Comparison of ENCODE assay signal across 29 mouse cellular contexts in genomic region chr6:84305093-84305492, GRCm38 (mm10).
DNase-seq lines count a peak whose midpoint lies in the region; ATAC-seq lines count a peak whose summit lies in the region.
"Had no signal": no experiment of that assay in that cellular context is flagged by ENCODE, and none has a peak within 500 bp of the region (broad histone marks: within the 10 kb centered on the region; RNA-seq: fewer than 3 reads in every experiment).

No protein-coding gene starts in this region.

- no peak overlapping the region for H3K4me3 ChIP-seq in heart, embryonic 12.5 days
- H3K4me3 ChIP-seq in heart, embryonic 15.5 days, result no peak overlapping the region
- H3K4me3 ChIP-seq in midbrain, embryonic 14.5 days (replicated peaks; ENCODE audit: low read depth, low read length), result no peak overlapping the region
- no peak overlapping the region for H3K4me3 ChIP-seq in kidney, embryonic 14.5 days (ENCODE audit: low read length)
- H3K4me3 ChIP-seq: embryonic facial prominence, embryonic 12.5 days; heart, embryonic 13.5 days; limb, embryonic 10.5 days; limb, embryonic 15.5 days; liver, embryonic 13.5 days; megakaryocyte, embryonic 14.5 days; midbrain, embryonic 12.5 days; neural tube, embryonic 13.5 days had no signal

- intact Hi-C loops in heart, postnatal 10 days (cut with DNase I), result no loop called here

- 59% methylated on average over 3 of the region's 3 CpGs for WGBS in heart, embryonic 12.5 days
- WGBS in heart, embryonic 15.5 days, result 60% methylated on average over 3 of the region's 3 CpGs
- WGBS in midbrain, embryonic 14.5 days, result 80% methylated on average over 3 of the region's 3 CpGs
- WGBS in kidney, embryonic 14.5 days, result 94% methylated on average over 3 of the region's 3 CpGs

- no peak for ATAC-seq in heart, embryonic 12.5 days (ENCODE audit: insufficient number of reproducible peaks, low FRiP score)
- no peak; the same call in 1 of the 2 replicates for ATAC-seq in heart, embryonic 15.5 days (replicated peaks; ENCODE audit: insufficient number of reproducible peaks, insufficient read depth, low FRiP score, low read depth)
- no peak for ATAC-seq in midbrain, embryonic 14.5 days (ENCODE audit: low FRiP score, low TSS enrichment)
- no peak for ATAC-seq in kidney, embryonic 14.5 days (ENCODE audit: low FRiP score, low TSS enrichment)
- ATAC-seq: CD4-positive, CD25-positive, alpha-beta regulatory T cell, adult 4 months; forebrain, embryonic 14.5 days; hindbrain, embryonic 16.5 days; lung, postnatal 0 days had no signal

- H3K4me2 ChIP-seq in heart, embryonic 12.5 days, result no peak overlapping the region
- no peak overlapping the region for H3K4me2 ChIP-seq in heart, embryonic 15.5 days
- no peak overlapping the region for H3K4me2 ChIP-seq in midbrain, embryonic 14.5 days (ENCODE audit: low read length)
- no peak overlapping the region for H3K4me2 ChIP-seq in kidney, embryonic 14.5 days (replicated peaks; ENCODE audit: low read depth, low read length)
- H3K4me2 ChIP-seq: embryonic facial prominence, embryonic 12.5 days; heart, embryonic 13.5 days; limb, embryonic 15.5 days; liver, embryonic 13.5 days; midbrain, embryonic 12.5 days; neural tube, embryonic 13.5 days had no signal

- peaks cover 5% of the 10 kb centered on the region; the same call in 1 of the 2 replicates for H3K27me3 ChIP-seq in heart, embryonic 12.5 days (replicated peaks)
- H3K27me3 ChIP-seq in heart, embryonic 15.5 days, result peaks cover 18% of the 10 kb centered on the region; the same call in 1 of the 2 replicates
- no peaks in the 10 kb centered on the region for H3K27me3 ChIP-seq in midbrain, embryonic 14.5 days (ENCODE audit: control insufficient read depth, insufficient read depth, low read length)
- peaks cover 3% of the 10 kb centered on the region; the same call in 1 of the 2 replicates for H3K27me3 ChIP-seq in kidney, embryonic 14.5 days (ENCODE audit: control insufficient read depth, insufficient read depth, low read length)
- H3K27me3 ChIP-seq: embryonic facial prominence, embryonic 12.5 days; midbrain, embryonic 12.5 days had no signal

- H3K36me3 ChIP-seq in heart, embryonic 12.5 days, result no peaks in the 10 kb centered on the region
- H3K36me3 ChIP-seq in heart, embryonic 15.5 days, result no peaks in the 10 kb centered on the region
- no peaks in the 10 kb centered on the region for H3K36me3 ChIP-seq in midbrain, embryonic 14.5 days (ENCODE audit: control insufficient read depth, insufficient read depth, low read length)
- H3K36me3 ChIP-seq in kidney, embryonic 14.5 days (ENCODE audit: control insufficient read depth, insufficient read depth, low read length), result no peaks in the 10 kb centered on the region
- H3K36me3 ChIP-seq: embryonic facial prominence, embryonic 12.5 days; heart, embryonic 13.5 days; limb, embryonic 10.5 days; limb, embryonic 15.5 days; liver, embryonic 13.5 days; midbrain, embryonic 12.5 days; neural tube, embryonic 13.5 days had no signal

- no peaks in the 10 kb centered on the region for H3K9me3 ChIP-seq in heart, embryonic 12.5 days (replicated peaks)
- no peaks in the 10 kb centered on the region for H3K9me3 ChIP-seq in heart, embryonic 15.5 days (replicated peaks)
- H3K9me3 ChIP-seq in midbrain, embryonic 14.5 days (ENCODE audit: control insufficient read depth, low read length), result no peaks in the 10 kb centered on the region
- H3K9me3 ChIP-seq in kidney, embryonic 14.5 days (ENCODE audit: control insufficient read depth, low read length), result no peaks in the 10 kb centered on the region
- H3K9me3 ChIP-seq: embryonic facial prominence, embryonic 12.5 days; heart, embryonic 13.5 days; limb, embryonic 10.5 days; limb, embryonic 15.5 days; liver, embryonic 13.5 days; megakaryocyte, embryonic 14.5 days; midbrain, embryonic 12.5 days; neural tube, embryonic 13.5 days had no signal

- H3K9ac ChIP-seq in heart, embryonic 12.5 days, result no peak overlapping the region
- H3K9ac ChIP-seq in heart, embryonic 15.5 days, result no peak overlapping the region
- no peak overlapping the region for H3K9ac ChIP-seq in midbrain, embryonic 14.5 days (replicated peaks; ENCODE audit: low read length)
- no peak overlapping the region for H3K9ac ChIP-seq in kidney, embryonic 14.5 days (ENCODE audit: low read depth, low read length)
- H3K9ac ChIP-seq: embryonic facial prominence, embryonic 12.5 days; heart, embryonic 13.5 days; limb, embryonic 15.5 days; liver, embryonic 13.5 days; midbrain, embryonic 12.5 days; neural tube, embryonic 13.5 days had no signal

- DNase-seq in cerebellum, postnatal 14 days, result peak; percentile 39 to 59
- no peak for DNase-seq in cerebellum, adult 11-12 months
- peak; percentile 47 to 56 for DNase-seq in heart, adult 18-20 months
- DNase-seq in heart, postnatal 10 days, result peak; percentile 54 to 65
- no peak for DNase-seq in midbrain, embryonic 14.5 days
- DNase-seq: cerebellum, adult 18-20 months; gastrocnemius, postnatal 10 days; kidney, adult 18-20 months; kidney, postnatal 10 days; layer of hippocampus, postnatal 36 days; liver, embryonic 13.5 days; lung, adult 18-20 months; lung, postnatal 4 days; right cerebral cortex, postnatal 4 days; thymus, postnatal 4 days had no signal

- 0 out of 2 replicates have a peak, but pooled peaks cover 12% of the 10 kb centered on the region for H3K4me1 ChIP-seq in heart, embryonic 12.5 days (replicated peaks)
- peaks cover 10% of the 10 kb centered on the region; the same call in 1 of the 2 replicates for H3K4me1 ChIP-seq in heart, embryonic 15.5 days (replicated peaks)
- no peaks in the 10 kb centered on the region for H3K4me1 ChIP-seq in midbrain, embryonic 14.5 days (ENCODE audit: control insufficient read depth, insufficient read depth, low read length)
- no peaks in the 10 kb centered on the region for H3K4me1 ChIP-seq in kidney, embryonic 14.5 days (ENCODE audit: control insufficient read depth, insufficient read depth, low read length)
- H3K4me1 ChIP-seq: limb, embryonic 15.5 days; liver, embryonic 13.5 days; midbrain, embryonic 12.5 days had no signal

- H3K27ac ChIP-seq in heart, embryonic 12.5 days (ENCODE audit: poor library complexity, severe bottlenecking), result no peak overlapping the region
- 0 out of 2 replicates have a peak overlapping the region, but pooled peaks have one; percentile 35 for H3K27ac ChIP-seq in heart, embryonic 15.5 days
- no peak overlapping the region for H3K27ac ChIP-seq in midbrain, embryonic 14.5 days (replicated peaks; ENCODE audit: low read depth, low read length)
- no peak overlapping the region for H3K27ac ChIP-seq in kidney, embryonic 14.5 days (ENCODE audit: low read depth, low read length)
- H3K27ac ChIP-seq: embryonic facial prominence, embryonic 12.5 days; heart, embryonic 13.5 days; limb, embryonic 10.5 days; limb, embryonic 15.5 days; liver, embryonic 13.5 days; midbrain, embryonic 12.5 days; neural tube, embryonic 13.5 days had no signal

Comparison
In these comparisons a context has a peak if more than half of its experiments do, and no peak if none do; other contexts are left out.
1. DNase-seq: peak in cerebellum, postnatal 14 days (2 of 2), heart, adult 18-20 months (2 of 2) and heart, postnatal 10 days (2 of 2); none in cerebellum, adult 11-12 months (single experiment) and midbrain, embryonic 14.5 days (single experiment).